Comparison of ENCODE assay signal across 13 mouse cellular contexts in genomic region chr5:107145125-107145524, GRCm38 (mm10).
"Had no signal": no experiment of that assay in that cellular context is flagged by ENCODE, and none has a peak within 500 bp of the region (broad histone marks: within the 10 kb centered on the region; RNA-seq: fewer than 3 reads in every experiment).

No protein-coding gene starts in this region.

- H3K27ac ChIP-seq: left cerebral cortex, adult 2 months; limb, embryonic 10.5 days; neural tube, embryonic 12.5 days had no signal

- H3K9me3 ChIP-seq: limb, embryonic 10.5 days; neural tube, embryonic 12.5 days had no signal

- H3K4me3 ChIP-seq: left cerebral cortex, adult 2 months; limb, embryonic 10.5 days; myocyte; neural tube, embryonic 12.5 days had no signal

- H3K27me3 ChIP-seq: neural tube, embryonic 12.5 days had no signal

- H3K36me3 ChIP-seq: neural tube, embryonic 12.5 days had no signal

- H3K4me2 ChIP-seq: midbrain, embryonic 11.5 days; neural tube, embryonic 12.5 days had no signal

- H3K9ac ChIP-seq: neural tube, embryonic 12.5 days had no signal

- DNase-seq: kidney, adult 11 months; kidney, postnatal 10 days; kidney, postnatal 4 days; lung, adult 2 months; lung, postnatal 10 days; lung, postnatal 4 days; thymus, adult 18-20 months; thymus, postnatal 14 days had no signal
